Mouse (Mus musculus): ENCODE data around the gene Tbck.

DNA sequence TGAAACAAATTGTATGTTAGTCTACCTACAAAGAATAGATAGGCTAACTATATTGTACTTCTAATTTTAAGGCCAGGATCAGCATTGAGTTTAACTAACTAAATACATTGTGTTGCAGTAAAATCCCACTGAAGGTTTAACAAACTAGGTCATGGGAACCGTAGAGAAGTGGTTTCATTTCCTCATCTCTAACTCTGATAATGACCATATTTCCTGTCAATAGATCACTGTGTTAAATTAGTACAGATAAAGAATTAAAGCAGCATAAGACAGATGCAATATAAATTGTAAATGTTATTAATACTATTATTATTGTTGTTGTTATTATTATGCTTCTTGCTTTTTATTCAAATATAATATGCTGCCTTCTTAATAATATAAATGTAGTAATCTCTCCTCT is 72.3 kb downstream of the Tbck start:
- TF ChIP-seq CTCF (conservative IDR thresholded peaks at IDR 0.05; ENCODE audit: low read length) (no peak), NANOG (IDR thresholded peaks at IDR 0.05; ENCODE audit: borderline replicate concordance, low read length) (no peak)
